Mouse (Mus musculus): ENCODE measurements at regions not wholly inside any gene's neighbourhood (a gene's known extent, or its start where the extent isn't known, plus 50 kb on each side); places are given as distances from the start of the nearest gene placed in this dataset.
A peak's percentile ranks its signal among the peaks of the same experiment; 100 is the strongest.
"Not testable (repeated sequence)": the region's sequence is repeated elsewhere in the genome, so short reads cannot be mapped to it uniquely, and the experiment has no call there.

DNA sequence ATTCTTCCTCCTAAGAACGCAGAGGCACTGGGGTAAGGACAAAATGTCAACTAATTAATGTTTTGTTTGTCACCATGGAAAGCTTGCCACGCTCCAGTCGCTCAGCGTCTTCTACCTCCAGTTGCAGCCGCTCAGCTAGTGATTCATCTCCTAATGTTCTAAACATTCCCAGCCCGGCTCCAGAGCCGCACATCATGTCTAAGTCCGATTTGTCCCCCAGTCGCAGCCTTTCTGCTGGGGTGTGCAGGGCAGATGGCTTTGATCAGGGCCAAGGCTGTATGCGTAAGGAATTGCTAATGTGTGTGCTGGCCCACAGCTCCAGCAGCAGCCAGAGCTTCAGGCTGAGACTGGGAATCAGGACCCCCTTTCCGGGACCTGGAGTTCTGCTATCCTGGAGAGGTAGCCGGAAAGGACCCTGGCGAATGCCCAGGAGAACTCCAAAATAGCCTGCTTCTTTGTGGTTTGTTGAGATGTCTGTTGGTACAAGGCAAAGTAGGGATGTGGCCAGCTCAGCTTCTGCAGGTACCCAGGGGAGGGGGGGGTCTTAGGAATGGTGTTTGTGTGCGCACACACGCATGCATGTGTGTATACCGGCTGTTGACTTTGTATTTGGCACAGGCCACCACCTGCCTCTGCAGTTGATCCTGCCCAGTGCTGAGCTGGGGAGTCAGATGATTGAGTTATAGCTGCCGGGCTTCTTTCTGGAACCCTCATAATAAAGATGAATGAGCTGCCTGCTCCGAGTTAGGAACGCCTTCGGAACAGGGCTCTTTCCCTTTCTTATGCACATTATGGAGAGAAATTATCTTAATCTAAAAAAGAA lies 143.0 kb upstream of the Kcng1 start:
- DNase-seq (ENCODE audit: low spot score in 2 of 2) = no peak

DNA sequence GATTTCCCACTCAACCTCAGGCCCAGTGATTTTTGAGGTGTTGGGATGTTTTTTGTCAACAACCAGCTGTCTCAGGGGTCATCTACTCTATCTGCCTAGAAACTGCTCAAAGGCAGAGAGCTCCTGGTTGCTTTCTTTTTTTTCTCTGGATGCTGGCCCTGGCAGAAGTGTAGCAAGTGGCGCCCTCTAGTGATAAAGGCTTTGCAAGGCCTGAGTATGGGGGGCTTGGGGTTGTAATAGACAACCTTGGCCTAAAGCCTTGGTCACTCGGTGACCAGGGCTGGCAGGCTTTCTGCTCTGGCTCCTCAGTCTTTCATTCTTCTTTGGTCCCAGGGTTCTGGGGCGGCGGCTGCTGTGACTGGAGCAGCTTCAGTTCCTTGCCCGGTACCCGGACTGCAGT lies 142.0 kb upstream of the Kcng1 start:
- DNase-seq (ENCODE audit: low spot score in 2 of 2) = peak in 1 of 2 experiments; percentile 44

DNA sequence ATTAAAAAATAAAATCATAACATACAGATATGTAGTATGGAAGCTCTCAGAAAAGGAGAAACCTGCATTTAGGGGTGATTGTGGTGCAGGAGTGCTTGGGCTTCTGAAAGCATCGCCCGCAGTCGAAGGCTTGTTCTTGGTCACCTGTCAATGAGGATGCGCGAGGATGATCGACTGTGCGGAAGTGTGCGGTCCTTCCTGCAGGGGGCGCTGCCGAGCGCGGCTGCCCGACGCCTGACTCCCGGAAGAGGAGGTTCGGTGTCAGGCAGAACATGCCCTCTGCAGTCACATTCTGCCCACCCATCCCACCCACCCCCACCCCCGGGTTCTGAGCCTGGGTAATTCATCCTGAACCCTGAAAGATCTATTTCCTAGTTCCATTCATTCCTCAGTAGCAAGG lies 133.6 kb upstream of the Kcng1 start:
- peak in 1 of 2 experiments; percentile 23 for DNase-seq (ENCODE audit: low spot score in 2 of 2)

DNA sequence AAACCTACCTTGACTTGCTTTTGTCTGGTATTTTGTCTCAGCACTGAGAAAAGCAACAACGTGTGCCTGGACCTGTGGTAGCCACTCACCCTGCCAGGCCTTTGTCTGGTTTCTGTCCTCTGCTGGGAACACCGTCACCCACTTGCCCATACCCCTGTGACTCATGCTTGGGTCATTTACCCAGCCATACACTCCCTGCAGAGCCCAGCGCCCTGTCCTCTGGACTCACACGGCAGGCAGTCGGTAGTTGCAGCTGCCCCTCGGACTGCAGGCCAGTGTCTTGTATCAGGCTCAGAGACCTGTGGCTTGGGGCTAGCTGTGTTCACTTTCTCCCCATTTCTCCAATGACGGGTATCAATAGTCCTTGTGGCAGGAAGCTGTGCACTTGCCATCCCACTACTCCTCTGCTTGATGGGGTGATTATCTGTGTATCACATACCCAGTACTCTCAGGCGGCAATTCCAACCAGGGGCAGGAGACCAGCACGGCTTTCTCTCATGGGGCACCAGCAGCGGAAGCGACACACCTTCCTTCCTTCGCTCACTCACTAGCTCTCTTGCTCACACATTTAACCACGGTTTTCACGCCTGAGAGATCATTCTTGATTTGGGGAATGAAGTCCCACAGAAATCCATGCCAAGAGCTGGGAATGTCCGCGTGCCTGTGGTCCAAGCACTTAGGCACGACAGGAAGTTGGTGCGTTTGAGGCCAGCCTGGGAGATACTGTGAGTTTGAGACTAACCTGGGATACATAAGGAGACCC lies 132.8 kb upstream of the Kcng1 start:
- DNase-seq (ENCODE audit: low spot score in 2 of 2) = no peak

DNA sequence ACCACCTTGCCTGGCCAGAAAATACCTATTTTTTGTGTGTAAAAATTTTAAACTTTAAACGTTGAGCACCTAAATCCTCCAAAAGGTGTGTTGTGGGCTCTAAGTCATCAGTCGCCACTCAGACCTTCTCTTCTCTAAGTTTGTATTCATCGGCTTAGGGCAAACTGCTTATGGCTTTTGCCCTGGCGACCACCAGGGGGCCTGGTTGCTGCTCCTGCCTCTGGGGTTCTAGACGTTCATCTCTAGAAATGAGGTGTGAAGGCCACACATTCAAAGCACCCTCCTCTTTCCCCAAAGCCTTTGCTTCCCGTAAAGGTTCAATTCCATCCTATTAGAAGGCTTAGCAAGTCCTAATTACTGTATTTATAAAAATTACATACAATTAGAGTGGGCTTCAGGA lies 131.3 kb upstream of the Kcng1 start:
- DNase-seq (ENCODE audit: low spot score in 2 of 2) = no peak

DNA sequence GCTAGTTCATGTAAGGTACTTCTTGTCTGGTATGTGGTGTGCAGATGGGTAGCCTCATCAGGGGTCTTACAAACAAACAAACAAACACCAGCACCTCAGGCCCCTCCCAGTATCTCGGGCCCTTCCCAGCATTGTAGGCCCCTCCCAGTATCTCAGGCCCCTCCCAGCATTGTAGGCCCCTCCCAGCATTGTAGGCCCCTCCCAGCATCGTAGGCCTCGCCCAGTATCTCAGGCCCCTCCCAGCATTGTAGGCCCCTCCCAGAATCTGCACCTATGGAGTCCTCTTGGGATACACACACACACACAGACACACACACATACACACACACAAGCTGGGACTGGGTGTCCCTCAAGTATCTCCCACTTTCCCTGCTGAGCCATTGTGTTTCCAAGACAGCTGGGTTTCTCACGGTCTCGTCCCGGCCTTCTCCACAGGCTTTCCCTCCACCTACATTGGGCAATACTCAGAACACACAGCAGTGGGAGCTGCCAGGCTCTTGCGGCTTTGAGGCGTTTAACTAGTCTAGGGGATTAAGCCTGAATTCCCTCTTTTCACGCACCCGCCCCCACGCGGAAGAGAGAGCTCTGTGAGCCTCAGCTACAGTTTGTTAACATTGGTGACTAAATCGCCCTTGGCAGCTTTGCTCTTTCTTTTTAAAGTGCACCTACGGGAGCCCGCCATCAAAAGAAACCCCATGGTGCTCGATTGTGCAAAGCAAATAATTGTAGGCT lies 121.4 kb upstream of the Kcng1 start:
- no peak for DNase-seq (ENCODE audit: low spot score in 2 of 2)

DNA sequence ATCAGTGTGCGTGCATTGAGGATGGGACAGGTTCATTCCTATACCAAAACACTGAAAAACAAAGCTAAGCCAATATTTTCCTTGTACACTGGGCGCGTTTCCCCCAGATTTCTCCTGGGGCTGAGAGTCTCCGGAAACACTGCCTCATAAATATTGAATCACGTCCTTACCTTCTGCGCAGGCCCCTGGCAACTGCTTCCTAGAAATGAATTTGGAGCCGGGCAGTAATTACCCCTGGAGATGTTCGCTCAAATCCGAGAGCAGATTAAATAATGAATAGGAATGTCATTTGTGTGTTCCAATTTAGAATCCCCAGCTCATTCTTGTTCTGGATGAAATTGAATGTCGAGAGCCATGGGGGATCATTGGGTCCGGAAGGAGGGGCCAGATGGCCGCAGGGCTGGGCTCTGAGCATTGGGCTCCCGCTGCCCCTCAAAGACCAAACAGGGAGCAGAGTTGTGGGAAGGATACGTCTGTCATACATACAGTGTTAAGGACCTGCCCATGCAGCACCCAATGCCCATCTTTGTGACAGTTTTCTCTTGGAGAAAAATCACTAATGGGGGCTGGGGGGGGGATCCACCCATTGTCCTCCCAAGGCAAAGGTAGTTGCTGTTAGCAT lies 117.7 kb upstream of the Kcng1 start:
- no peak for DNase-seq (ENCODE audit: low spot score in 2 of 2)

DNA sequence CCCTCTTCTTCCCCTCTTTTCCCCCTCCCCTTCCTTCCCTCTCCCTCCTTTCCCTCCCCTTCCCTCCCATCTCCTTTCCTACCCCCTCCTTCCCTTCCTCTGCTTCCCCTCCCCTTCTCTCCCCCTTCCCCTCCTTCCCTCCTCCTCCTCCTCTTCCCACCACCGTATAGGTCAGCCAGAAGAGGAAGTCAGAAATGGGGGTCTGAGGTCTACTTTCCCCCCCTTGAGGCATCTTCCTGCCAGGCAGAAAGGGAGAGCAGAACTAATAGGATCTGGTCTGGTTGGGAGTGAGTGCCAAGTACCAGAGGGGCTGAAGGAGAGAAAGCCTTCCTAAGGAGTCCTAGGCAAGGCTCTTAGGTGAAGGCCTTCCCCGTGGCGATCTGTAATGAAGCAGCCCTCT lies 114.8 kb upstream of the Kcng1 start:
- DNase-seq (ENCODE audit: low spot score in 2 of 2) = no peak

DNA sequence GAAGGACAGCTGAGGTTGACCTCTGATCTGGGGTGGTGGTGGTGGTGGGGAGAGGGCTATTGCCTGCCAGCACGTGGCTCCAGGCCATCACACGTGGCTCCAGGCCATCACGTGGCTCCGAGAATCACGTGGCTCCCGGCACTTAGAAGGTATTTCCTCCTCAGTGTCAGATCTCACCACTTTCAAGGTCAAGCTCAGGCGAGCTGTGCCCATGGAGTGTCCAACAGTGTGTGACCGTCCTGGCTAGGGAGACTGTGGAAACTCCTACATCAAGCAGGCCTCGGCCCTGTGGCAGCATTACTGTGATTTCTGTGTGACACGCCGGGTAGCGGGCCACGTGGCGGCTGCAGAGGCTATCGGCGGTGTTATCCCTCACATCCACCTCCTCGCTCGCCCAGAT lies 111.8 kb upstream of the Kcng1 start:
- DNase-seq (ENCODE audit: low spot score in 2 of 2) = no peak

DNA sequence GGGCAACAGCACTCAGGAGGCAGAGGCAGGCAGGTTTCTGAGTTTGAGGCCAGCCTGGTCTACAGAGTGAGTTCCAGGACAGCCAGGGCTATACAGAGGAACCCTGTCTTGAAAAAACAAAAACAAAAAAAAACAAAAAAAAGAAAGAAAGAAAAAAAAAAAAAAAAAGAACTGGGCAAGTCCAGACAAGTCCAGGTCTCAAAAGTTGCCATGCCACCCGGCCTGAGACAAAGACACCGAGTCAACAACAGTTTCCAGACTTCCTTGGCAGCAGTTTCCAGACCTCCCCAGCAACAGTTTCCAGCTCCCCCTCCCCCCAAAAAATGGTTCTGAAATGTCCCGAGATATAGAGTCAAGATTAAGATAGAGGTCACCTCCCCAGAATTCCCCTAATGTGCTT lies 110.6 kb upstream of the Kcng1 start:
- DNase-seq (ENCODE audit: low spot score in 2 of 2) = not testable (repeated sequence)

DNA sequence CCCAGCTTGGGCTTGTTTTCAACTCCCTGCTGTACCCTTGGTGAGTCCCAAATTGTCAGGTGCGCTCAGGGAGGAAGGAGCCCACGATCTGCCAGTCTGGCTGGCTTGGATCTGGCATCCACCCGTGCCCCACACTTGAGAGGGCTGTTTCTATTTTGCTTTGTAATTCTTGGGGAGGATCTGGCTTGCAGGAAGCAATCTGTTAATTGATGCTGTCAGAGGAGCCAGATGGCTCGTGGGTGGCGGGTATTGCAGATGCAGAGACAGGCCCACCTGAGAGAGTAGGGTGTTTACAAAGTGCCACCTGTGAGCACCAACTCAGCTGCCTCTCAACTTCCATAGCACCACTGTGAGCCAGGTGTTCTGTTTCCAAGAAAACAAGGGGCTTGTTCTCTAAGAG lies 99.1 kb upstream of the Kcng1 start:
- no peak for DNase-seq (ENCODE audit: low spot score in 2 of 2)

DNA sequence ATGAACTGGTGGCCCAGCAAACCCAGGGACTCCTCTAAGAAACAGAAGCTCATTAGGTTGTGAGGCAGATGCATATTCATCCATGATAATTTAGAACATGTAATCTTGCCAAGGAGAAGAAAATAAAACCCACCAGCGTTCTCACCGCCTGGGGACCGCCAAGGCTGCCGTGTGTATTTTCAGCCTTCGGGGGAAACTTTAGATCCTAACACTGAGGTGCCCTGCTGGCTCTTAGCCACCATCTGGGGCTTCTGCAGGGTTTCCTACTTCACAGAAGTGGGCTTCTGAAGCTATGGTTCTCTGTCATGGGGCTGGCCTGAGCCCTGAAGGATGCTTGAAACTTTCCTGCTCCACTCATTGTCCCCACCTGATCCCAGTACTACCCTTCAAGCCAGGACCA lies 90.8 kb upstream of the Kcng1 start:
- no peak for DNase-seq (ENCODE audit: low spot score in 2 of 2)

DNA sequence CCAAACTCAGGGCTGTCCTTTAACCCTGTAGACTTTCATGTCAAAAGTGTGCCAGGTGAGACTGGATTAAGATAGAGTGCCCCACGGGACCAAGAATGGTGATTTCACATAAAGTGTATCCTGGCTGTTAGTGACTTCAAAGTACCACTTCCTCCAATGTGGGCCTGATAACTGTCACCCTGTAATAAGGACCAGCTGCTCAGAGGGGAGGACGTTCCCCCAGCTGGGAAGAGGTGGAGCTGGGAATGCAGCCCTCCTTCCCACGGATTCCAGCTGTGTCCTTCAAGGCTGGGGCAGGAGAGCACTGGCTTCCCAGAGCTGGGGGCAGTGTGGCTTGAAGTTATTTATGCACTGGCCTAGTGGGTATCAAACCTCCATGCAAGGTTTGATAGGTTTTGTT lies 89.7 kb upstream of the Kcng1 start:
- DNase-seq (ENCODE audit: low spot score in 2 of 2) = no peak

DNA sequence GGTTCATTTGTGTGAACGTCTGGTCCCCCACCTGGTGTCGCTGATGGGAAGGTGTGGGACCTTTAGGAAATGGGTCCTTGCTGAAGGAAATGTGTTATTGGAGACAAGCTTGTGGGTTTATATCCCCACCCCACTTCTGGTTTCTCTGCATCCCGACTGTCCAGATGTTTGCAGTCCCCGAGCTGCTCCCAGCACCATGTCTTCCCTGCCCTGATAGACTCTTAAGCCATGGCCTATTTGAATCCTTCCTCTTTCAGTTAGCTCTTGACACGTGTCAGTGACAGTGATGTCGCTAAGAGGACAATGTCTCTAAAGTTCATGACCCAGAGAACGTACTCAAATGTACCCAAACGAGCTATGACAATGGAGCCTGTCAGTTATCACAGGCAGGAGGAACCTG lies 77.7 kb upstream of the Kcng1 start:
- no peak for DNase-seq (ENCODE audit: low spot score in 2 of 2)

DNA sequence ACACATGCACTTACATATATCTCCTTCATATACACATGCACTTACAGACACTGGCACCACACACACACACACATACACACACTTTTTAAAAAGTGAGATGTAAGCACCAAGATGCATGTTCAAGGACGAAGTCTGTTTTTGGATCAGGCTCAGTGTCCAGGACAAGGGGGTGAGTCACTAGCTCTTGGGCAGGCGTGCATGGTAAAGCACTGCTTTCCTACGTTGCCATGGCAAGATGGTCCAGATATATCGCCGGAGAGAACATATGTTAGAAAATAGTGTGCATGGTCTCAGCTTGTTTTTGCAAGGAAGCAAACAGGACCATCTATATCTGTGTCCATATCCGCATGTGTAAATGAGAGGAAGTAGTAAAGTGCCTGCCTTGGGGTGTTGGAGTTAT lies 77.0 kb upstream of the Kcng1 start:
- DNase-seq (ENCODE audit: low spot score in 2 of 2) = no peak

DNA sequence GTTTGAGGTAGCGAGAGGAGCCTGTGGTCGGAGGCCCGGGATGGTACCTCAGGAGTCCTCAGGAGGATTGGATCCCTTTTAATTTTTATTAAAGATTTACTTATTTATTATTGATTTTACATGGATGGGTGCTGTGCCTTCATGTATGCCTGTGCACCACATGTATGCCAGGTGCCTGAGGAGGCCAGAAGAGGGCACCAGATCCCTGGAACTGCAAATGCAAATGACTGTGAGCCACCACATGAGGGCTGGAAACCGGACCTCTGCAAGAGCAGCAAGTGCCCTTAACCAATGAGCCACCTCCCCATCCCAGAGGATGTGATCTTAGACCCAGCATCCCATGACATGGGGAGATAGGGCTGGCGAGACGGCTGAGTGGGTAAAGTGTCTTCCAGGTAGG lies 76.3 kb upstream of the Kcng1 start:
- no peak for DNase-seq (ENCODE audit: low spot score in 2 of 2)

DNA sequence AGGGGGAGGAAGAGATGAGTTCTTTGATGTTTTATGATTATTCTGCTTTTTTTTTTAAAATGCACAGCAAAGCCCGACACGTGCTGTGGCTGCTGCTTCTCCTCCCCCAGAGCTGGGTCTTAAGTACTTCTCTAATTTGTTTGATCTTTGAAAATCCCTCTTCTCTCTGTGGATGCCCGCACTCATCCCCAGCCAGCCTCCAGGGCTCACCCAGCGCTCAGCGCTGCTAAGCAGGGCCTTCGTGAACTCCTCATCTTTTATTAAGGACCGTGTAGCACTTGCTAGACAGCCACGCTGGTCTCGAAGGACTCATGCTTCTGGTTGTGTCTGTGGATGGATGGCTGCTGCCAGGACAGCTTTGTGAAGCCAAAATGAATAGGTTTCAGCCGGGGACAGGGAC lies 72.9 kb upstream of the Kcng1 start:
- DNase-seq (ENCODE audit: low spot score in 2 of 2) = no peak

DNA sequence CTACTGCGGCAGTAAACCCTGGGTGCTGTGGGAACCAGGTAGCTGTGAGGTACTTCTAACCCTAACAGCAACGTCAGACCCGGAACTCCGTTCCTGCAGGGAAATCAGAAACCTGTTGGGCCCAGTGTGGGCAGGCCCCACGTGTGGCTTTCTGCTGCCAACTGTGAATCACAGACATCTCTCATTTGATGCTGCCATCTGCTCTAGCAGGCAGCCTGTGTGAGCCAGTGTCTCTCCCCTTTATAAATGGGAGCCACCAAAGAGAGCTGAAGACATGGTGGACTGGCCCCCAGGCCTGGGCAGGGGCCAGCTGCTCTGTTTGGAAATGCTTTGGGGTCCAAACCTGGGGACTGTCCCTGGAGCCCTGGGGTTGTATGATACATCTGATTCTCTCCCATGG lies 71.1 kb upstream of the Kcng1 start:
- DNase-seq (ENCODE audit: low spot score in 2 of 2) = no peak

DNA sequence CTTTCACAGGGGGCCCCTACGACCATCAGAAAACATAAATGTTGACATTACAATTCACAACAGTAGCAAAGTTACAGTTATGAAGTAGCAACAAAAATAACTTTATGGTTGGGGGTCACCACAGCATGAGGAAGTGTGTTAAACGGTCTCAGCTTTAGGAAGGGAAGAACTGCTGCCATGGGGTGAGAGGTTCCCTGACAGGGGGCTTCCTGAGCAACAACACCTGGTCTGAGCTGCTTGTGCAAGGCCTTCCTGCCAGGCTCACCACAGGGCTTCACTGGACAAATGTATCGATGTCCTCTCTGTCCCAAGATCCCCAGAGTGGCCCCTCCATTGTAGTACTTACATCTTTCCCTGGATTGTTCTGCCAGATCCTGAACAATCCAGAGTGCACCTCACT lies 70.7 kb upstream of the Kcng1 start:
- DNase-seq (ENCODE audit: low spot score in 2 of 2) = no peak

DNA sequence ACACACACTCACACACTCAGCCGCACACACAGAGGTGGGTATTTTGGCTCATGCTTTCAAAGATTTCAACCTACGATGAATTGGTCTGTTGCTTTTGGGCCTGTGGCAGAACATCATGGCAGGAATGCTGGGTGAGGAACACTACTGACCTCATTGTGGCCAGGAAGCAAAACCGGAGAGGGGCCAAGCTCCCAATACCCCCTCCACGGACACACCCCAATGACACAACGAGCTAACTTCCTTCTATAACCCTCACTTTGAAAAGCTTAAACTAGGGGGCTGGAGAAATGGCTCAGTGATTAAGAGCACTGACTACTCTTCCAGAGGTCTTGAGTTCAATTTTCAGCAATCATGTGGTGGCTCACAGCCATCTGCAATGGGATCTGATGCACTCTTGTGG lies 63.8 kb upstream of the Kcng1 start:
- no peak for DNase-seq (ENCODE audit: low spot score in 2 of 2)

DNA sequence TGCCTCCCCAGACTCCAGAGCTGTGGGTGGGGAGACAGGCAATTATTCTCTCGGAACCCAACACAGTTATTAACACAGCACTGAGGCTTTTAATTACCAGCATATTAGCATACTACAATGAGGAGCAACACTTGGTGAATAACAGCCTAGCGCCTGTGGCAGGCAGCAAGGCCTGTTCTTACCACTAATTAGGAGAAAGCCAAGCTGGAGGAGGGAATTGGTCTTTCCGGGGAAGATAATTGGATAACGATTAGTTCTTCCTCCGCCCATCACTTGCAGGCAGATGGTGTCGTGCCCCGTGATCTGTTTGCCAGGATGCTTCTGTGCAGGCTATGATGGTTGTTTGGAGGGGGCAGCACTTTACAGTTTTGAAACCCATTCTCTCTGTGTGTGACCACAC lies 62.2 kb upstream of the Kcng1 start:
- DNase-seq (ENCODE audit: low spot score in 2 of 2) = peak in 1 of 2 experiments; percentile 16

DNA sequence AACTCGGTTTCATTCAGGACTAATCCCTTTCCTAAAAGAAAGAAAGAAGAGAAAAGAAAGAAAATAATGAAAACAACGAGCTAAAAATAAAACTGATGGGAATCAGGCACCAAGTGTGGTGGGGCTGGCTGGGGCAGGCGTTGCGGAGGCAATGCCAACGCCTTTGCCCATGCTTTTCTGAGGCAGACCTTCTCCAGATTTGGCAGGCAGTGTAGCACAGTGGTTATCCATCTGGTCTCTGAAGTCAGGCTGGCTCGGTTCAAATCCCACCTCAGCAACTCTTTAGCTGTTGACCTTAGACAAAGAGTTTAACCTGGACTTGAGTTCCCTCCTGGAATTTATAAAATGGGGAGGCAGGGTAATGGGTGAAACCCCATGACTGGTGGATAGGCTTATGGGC lies 57.3 kb upstream of the Kcng1 start:
- DNase-seq (ENCODE audit: low spot score in 2 of 2) = peak in 1 of 2 experiments; percentile 16
